Mouse (Mus musculus) limb, embryonic 13.5 days (tissue): Measurements from ENCODE around the gene Pdgfc. TPM values are rescaled to one million over a fixed set of nuclear protein-coding genes. Genes with fewer than 3 reads are reported as not detected.
"Not testable (repeated sequence)": the region's sequence is repeated elsewhere in the genome, so short reads cannot be mapped to it uniquely, and the experiment has no call there.

Experiments
- ATAC-seq: fragments of 200-750 bp; cut with Nextera tagmentation; 2 replicates; pipeline ENCODE4 v1.8.0; 2017; ENCODE audit warnings: low read depth, moderate number of reproducible peaks, moderate TSS enrichment; ENCODE audit not compliant: low FRiP score
- H3K27ac ChIP-seq: fragments of 300-500 bp; sonication (generic); 2 replicates; pipeline ENCODE4 v1.5.1; 2015; ENCODE audit warnings: inconsistent platforms, mild to moderate bottlenecking, moderate library complexity
- H3K27me3 ChIP-seq: fragments of 300-500 bp; sonication (generic); 2 replicates; pipeline ENCODE4 v1.6.1; 2015; ENCODE audit warnings: mild to moderate bottlenecking, inconsistent platforms
- H3K36me3 ChIP-seq: fragments of 300-500 bp; sonication (generic); 2 replicates; pipeline ENCODE4 v1.6.1; 2015; ENCODE audit warnings: inconsistent platforms, mild to moderate bottlenecking, moderate library complexity
- H3K4me1 ChIP-seq: fragments of 300-500 bp; sonication (generic); 2 replicates; pipeline ENCODE4 v1.6.1; 2015; ENCODE audit warnings: inconsistent platforms
- H3K4me2 ChIP-seq: fragments of 300-500 bp; sonication (generic); replicated peaks from 2 replicates; pipeline ENCODE4 v1.6.1; 2015; ENCODE audit warnings: inconsistent platforms, mild to moderate bottlenecking, moderate library complexity
- H3K4me3 ChIP-seq: fragments of 300-500 bp; sonication (generic); 2 replicates; pipeline ENCODE4 v1.5.1; 2015; ENCODE audit warnings: moderate library complexity, mild to moderate bottlenecking, inconsistent platforms
- H3K9ac ChIP-seq: fragments of 300-500 bp; sonication (generic); 2 replicates; pipeline ENCODE4 v1.6.1; 2015; ENCODE audit warnings: mild to moderate bottlenecking, inconsistent platforms
- H3K9me3 ChIP-seq: fragments of 300-500 bp; sonication (generic); 2 replicates; pipeline ENCODE4 v1.6.1; 2016; ENCODE audit warnings: inconsistent platforms
- WGBS: fragments of 180-500 bp; shearing (Covaris S2); methylation state at CpG from one replicate; pipeline ENCODE4 v1.1.7; 2015; 5-methylcytosine and 5-hydroxymethylcytosine counted together
- polyA plus RNA-seq: library from polyadenylated mRNA; unstranded; fragments of >200 nt; fragmentation: Nextera tagmentation; extraction: Ambion mirVana; gene quantifications from 2 replicates; pipeline ENCODE4 v1.2.1, GENCODE M21; 2015

Gene Pdgfc
- polyA plus RNA-seq, 1 experiment from 2014 or later: 54.4 TPM

GRCm38 (mm10) chr3:81120664-81121063 is 84.4 kb downstream of the Pdgfc start:
- no peak for ATAC-seq
- Histone ChIP-seq H3K27ac (no peak overlapping the region), H3K27me3 (no peaks in the 10 kb centered on the region), H3K36me3 (no peaks in the 10 kb centered on the region), H3K9me3 (no peaks in the 10 kb centered on the region), H3K4me3 (no peak overlapping the region), H3K4me2 (no peak overlapping the region), H3K4me1 (no peaks in the 10 kb centered on the region), H3K9ac (no peak overlapping the region)
- WGBS: 85% methylated on average over 1 of the region's 1 CpGs

- Histone ChIP-seq H3K9me3 (no peaks in the 10 kb centered on the region), H3K27me3 (no peaks in the 10 kb centered on the region), H3K36me3 (no peaks in the 10 kb centered on the region), H3K4me1 (no peaks in the 10 kb centered on the region), H3K4me2 (no peak overlapping the region), H3K27ac (no peak overlapping the region), H3K9ac (no peak overlapping the region), H3K4me3 (no peak overlapping the region)
- 90% methylated on average over 1 of the region's 1 CpGs for WGBS
- no peak for ATAC-seq
Measured at GRCm38 (mm10) chr3:81121731-81122130, 85.5 kb downstream of the Pdgfc start.

- Histone ChIP-seq H3K4me2 (no peak overlapping the region), H3K4me3 (no peak overlapping the region), H3K4me1 (no peaks in the 10 kb centered on the region), H3K9ac (no peak overlapping the region), H3K27ac (no peak overlapping the region), H3K36me3 (no peaks in the 10 kb centered on the region), H3K27me3 (no peaks in the 10 kb centered on the region), H3K9me3 (no peaks in the 10 kb centered on the region)
- no peak for ATAC-seq
- WGBS: 90% methylated on average over 3 of the region's 3 CpGs
Measured at GRCm38 (mm10) chr3:81123461-81123860, 87.2 kb downstream of the Pdgfc start.

GRCm38 (mm10) chr3:81127013-81127412 is 90.8 kb downstream of the Pdgfc start:
- Histone ChIP-seq H3K9ac (no peak overlapping the region), H3K9me3 (no peaks in the 10 kb centered on the region), H3K4me1 (no peaks in the 10 kb centered on the region), H3K4me3 (no peak overlapping the region), H3K4me2 (no peak overlapping the region), H3K36me3 (no peaks in the 10 kb centered on the region), H3K27me3 (no peaks in the 10 kb centered on the region), H3K27ac (no peak overlapping the region)
- WGBS: 63% methylated on average over 2 of the region's 2 CpGs
- ATAC-seq: no peak

GRCm38 (mm10) chr3:81136985-81137384 is 100.8 kb downstream of the Pdgfc start:
- Histone ChIP-seq H3K9ac (no peak overlapping the region), H3K4me2 (no peak overlapping the region), H3K4me1 (no peaks in the 10 kb centered on the region), H3K27ac (no peak overlapping the region), H3K4me3 (no peak overlapping the region), H3K27me3 (no peaks in the 10 kb centered on the region), H3K9me3 (no peaks in the 10 kb centered on the region), H3K36me3 (no peaks in the 10 kb centered on the region; the same call in 1 of the 2 replicates)
- 74% methylated on average over 3 of the region's 3 CpGs for WGBS
- ATAC-seq: no peak

GRCm38 (mm10) chr3:81138030-81138429 is 101.8 kb downstream of the Pdgfc start:
- not testable (repeated sequence) for H3K36me3 ChIP-seq, H3K9me3 ChIP-seq, H3K27ac ChIP-seq, H3K9ac ChIP-seq, H3K4me3 ChIP-seq, ATAC-seq, H3K4me1 ChIP-seq, H3K27me3 ChIP-seq, H3K4me2 ChIP-seq
- WGBS: 87% methylated on average over 1 of the region's 1 CpGs

GRCm38 (mm10) chr3:81143730-81144129 is 107.5 kb downstream of the Pdgfc start:
- ATAC-seq: no peak
- no peaks in the 10 kb centered on the region for H3K27me3 ChIP-seq
- H3K9me3 ChIP-seq: no peaks in the 10 kb centered on the region
- no peak overlapping the region for H3K4me3 ChIP-seq
- H3K27ac ChIP-seq: no peak overlapping the region
- H3K4me1 ChIP-seq: peaks cover under 1% of the 10 kb centered on the region; the same call in 1 of the 2 replicates
- no peaks in the 10 kb centered on the region; the same call in 1 of the 2 replicates for H3K36me3 ChIP-seq
- H3K4me2 ChIP-seq: no peak overlapping the region
- H3K9ac ChIP-seq: no peak overlapping the region

GRCm38 (mm10) chr3:81149109-81149521 is 112.9 kb downstream of the Pdgfc start:
- no peak; the same call in 1 of the 2 replicates for ATAC-seq
- 25% methylated on average over 3 of the region's 3 CpGs for WGBS

GRCm38 (mm10) chr3:81150228-81150627 is 114.0 kb downstream of the Pdgfc start:
- Histone ChIP-seq H3K4me3 (no peak overlapping the region), H3K36me3 (no peaks in the 10 kb centered on the region), H3K4me1 (peaks cover 16% of the 10 kb centered on the region), H3K9ac (no peak overlapping the region), H3K27me3 (no peaks in the 10 kb centered on the region), H3K4me2 (no peak overlapping the region), H3K27ac (no peak overlapping the region), H3K9me3 (no peaks in the 10 kb centered on the region)
- ATAC-seq: no peak

More at GRCm38 (mm10) chr3:81149109-81149521, 112.9 kb downstream of the Pdgfc start:
- Histone ChIP-seq H3K27me3 (no peaks in the 10 kb centered on the region), H3K4me1 (peaks cover 16% of the 10 kb centered on the region), H3K4me2 (no peak overlapping the region), H3K9me3 (no peaks in the 10 kb centered on the region), H3K4me3 (no peak overlapping the region), H3K36me3 (no peaks in the 10 kb centered on the region), H3K27ac (no peak overlapping the region), H3K9ac (no peak overlapping the region)

- Histone ChIP-seq H3K9me3 (no peaks in the 10 kb centered on the region), H3K27me3 (no peaks in the 10 kb centered on the region), H3K9ac (no peak overlapping the region), H3K4me2 (no peak overlapping the region), H3K4me1 (peaks cover 8% of the 10 kb centered on the region), H3K36me3 (no peaks in the 10 kb centered on the region), H3K4me3 (no peak overlapping the region), H3K27ac (no peak overlapping the region)
- ATAC-seq: no peak
- WGBS: 77% methylated on average over 1 of the region's 1 CpGs
Measured at GRCm38 (mm10) chr3:81154420-81154819, 118.2 kb downstream of the Pdgfc start.

- H3K9me3 ChIP-seq: no peaks in the 10 kb centered on the region
- ATAC-seq: no peak
- H3K36me3 ChIP-seq: no peaks in the 10 kb centered on the region
- no peak overlapping the region for H3K27ac ChIP-seq
- no peaks in the 10 kb centered on the region for H3K27me3 ChIP-seq
- no peaks in the 10 kb centered on the region for H3K4me1 ChIP-seq
- H3K4me2 ChIP-seq: no peak overlapping the region
- no peak overlapping the region for H3K9ac ChIP-seq
- no peak overlapping the region for H3K4me3 ChIP-seq
Measured at GRCm38 (mm10) chr3:81160457-81161165, 124.4 kb downstream of the Pdgfc start.

- ATAC-seq: no peak
- no peak overlapping the region for H3K4me3 ChIP-seq
- no peak overlapping the region for H3K4me2 ChIP-seq
- H3K4me1 ChIP-seq: no peaks in the 10 kb centered on the region
- H3K27me3 ChIP-seq: no peaks in the 10 kb centered on the region
- no peaks in the 10 kb centered on the region for H3K36me3 ChIP-seq
- 96% methylated on average over 4 of the region's 4 CpGs for WGBS
- H3K9ac ChIP-seq: no peak overlapping the region
- H3K27ac ChIP-seq: no peak overlapping the region
- no peaks in the 10 kb centered on the region for H3K9me3 ChIP-seq
Measured at GRCm38 (mm10) chr3:81162129-81162528, 125.9 kb downstream of the Pdgfc start.

- H3K9ac ChIP-seq: no peak overlapping the region
- H3K4me3 ChIP-seq: no peak overlapping the region
- ATAC-seq: no peak
- H3K4me1 ChIP-seq: no peaks in the 10 kb centered on the region
- no peaks in the 10 kb centered on the region for H3K36me3 ChIP-seq
- no peaks in the 10 kb centered on the region for H3K9me3 ChIP-seq
- no peak overlapping the region for H3K27ac ChIP-seq
- no peaks in the 10 kb centered on the region for H3K27me3 ChIP-seq
- no peak overlapping the region for H3K4me2 ChIP-seq
- 88% methylated on average over 5 of the region's 5 CpGs for WGBS
Measured at GRCm38 (mm10) chr3:81164091-81164490, 127.9 kb downstream of the Pdgfc start.
